Mouse (Mus musculus) right cerebral cortex, postnatal 14 days (tissue): ENCODE data around the gene Slc35e2.

Experiments
- DNase-seq: peaks from one replicate; pipeline ENCODE4 v3.0.0; 2022

Gene Slc35e2

DNA sequence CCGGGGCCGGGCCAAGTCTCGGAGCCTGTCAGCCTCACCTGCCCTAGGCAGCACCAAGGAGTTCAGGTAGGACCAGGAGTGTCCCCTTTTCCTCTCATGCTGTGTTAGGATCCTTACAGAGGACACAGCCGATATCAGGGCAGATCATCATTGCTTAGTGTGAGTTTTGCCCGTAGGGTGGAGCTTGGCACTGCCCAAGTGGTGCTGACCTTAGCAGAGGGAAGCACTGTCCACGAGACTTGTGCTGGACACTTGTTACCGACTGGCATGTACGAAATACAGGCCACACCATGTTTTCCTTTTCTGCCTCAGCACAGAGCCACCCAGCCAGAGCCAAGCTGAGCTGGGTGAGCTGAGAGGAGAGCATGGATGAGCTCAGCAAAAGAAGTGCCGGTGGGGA, 24.1 kb upstream of the Slc35e2 start:
- DNase-seq = no peak

DNA sequence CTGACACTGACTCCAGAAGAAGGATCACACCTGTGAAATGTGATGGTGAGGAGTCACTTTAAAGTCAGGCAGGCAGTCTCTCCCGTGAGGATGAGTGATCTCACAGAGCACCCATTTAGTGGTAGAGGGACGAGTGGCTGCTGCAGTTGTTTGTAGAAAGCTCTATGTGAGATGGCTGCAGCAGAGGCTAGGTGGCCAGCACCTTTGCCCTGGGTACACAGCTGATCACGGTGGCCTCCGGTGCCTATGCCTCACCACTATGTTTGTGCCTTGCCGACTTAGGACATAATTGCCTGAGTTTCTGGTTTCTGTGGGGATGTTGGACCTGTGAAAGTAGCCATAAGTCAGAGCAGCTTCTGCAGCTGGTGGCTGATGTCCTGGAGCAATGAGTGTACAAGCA, 23.5 kb upstream of the Slc35e2 start:
- DNase-seq = no peak

DNA sequence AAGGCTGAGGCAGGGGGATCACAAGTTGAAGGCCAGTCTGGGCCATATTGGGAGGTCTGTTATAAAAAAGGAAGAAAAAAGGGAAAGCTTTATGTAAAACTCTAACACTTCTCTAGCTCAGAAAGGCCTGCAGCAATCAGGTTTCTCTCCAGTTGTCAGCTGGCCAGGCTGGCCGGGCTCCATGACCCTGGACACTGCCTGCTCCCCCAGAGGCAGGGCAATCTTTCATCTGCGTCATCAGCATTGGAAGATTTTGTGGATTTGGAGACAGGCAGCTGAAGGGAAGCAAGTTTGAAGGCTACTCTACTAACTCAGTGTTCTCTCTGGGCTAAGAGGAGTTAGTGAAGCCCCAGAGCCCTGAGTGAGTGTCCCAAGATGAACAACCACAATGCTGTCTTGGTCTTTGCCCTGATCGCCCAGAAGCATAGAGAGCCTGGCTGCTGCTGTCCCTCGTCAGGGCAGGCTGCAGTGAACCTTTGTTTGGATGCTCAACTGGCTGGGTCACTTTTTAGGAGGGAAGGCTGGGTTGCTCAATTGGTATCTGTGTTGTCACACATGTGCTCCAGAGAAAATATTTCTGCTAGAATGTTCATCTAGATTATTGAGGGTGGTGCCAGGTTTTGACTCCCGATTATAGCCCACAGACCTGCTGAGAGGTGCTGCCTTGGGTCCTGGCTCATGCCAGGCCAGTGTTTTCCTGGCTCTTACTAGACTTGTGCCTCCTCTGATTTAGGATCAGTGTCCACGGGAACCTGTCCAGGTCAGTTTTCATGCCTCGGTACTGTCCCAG, 22.7 kb upstream of the Slc35e2 start:
- DNase-seq = no peak

DNA sequence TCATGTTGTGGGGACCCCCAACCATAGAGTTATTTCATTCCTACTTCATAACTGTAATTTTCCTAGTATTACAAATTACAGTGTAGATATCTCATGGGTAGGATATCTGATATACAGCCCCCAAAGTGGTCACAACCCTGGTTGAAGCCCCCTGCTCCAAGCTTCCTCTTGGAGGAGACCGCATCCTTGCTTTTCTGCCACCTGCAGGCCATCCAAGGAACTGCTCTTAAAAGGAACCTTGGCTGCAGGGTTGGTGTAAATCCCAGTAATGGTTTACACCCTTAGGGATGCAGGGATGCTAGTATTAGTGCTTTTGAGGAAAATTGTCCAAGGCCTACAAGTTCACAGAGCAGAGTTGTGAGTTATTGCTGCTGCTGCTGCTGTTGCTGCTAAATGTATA, 20.8 kb upstream of the Slc35e2 start:
- peak; percentile 68 for DNase-seq

DNA sequence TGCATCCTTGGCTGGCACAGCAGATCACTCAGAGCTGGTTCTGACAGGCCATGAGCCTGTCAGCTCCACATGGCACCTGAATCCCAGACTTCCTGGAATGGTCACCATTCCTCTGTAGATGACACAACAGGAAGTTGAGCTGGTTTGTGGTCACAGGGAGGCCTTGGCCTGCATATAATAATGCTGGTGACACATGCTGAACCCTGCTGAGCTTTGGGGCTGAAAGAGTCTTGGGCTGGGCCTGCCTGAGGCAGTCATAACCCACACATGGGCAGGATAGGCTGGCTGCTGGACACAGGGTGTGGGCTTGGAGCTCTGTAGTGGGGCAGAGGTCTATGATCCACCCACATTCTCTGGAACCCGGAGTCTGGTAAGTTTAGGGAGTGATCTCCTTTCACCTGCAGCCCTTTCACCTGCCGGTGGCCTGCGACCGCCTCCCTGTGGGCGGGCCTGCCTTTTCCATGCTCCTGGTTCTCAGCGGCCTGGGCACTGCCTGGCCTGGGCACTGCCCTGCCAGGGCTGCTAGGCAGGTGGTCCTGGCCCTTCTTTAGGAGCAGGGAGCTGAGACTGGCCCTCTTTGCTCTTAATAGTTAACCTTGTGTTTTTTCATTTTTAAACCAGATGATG, 18.8 kb upstream of the Slc35e2 start:
- no peak for DNase-seq

DNA sequence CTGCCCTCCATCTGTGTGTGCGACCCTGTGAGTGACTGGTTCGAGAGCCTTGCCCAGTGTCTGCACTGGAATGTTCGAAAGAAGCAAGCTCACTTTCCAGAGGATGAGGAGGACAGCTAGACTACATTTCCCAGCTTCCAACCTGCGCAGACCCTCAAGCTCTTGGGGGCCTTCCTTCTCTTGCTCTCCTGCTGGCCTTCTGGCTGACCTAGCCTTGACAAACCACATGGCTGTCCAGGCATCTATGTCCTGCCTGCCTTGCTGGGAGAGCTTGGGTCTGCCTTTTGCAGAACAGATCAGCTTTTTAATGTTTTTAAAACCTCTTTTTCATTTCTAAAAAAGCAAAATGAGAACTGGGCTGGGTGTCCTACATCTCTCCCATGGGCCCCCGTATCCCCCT, 11.9 kb upstream of the Slc35e2 start:
- no peak for DNase-seq

DNA sequence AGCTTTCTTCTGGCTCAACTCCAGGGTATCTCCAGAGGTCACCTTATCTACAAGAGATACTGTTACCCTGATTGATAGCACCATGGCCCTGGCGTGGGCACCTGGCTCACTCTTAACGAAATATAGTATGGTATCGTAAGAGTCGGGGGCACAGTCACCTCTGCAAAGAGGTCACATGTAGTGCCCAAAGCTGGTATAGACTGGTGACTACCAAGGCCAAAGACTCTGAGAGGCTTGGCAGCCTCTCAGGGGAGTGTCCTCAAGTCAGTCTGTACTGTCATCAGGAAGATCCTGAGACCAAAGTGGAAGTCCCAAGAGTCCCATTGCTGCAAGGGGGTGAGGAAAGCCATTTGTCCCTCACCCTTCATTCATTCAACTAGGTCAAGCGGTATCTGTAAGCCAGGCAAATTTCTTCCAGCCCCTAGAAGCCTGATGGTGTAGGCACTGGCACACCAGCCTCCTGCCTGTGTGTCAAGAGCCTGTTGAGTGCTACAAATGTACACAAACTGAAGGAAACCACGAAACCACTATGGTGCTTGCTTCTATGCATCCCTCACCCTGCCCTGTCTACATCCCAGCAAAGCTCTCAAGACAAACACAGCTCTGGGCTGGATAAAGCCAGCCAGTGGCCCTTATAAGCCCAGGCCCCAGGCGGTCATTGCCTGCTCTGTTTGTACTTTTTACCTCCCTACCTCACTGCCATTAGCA, 10.1 kb upstream of the Slc35e2 start:
- no peak for DNase-seq

DNA sequence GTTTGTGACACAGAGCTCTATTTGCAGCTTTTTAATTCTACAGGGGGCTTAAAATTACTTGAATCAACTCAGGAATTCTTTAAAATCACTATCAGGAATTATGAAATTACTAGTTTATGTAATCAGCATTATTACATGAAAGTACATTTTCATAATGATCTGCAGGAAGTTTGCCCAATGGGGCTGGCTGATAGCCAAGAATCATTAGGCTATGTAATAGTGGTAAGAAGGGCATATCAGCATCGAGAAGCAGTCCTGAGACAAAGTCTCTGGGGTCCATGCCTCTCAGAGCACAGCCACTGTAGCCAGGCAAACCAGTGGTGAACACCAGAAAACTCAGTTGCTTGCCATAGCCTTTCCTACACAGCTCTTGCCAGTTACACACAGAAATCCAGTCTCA, 7.4 kb upstream of the Slc35e2 start:
- no peak for DNase-seq

DNA sequence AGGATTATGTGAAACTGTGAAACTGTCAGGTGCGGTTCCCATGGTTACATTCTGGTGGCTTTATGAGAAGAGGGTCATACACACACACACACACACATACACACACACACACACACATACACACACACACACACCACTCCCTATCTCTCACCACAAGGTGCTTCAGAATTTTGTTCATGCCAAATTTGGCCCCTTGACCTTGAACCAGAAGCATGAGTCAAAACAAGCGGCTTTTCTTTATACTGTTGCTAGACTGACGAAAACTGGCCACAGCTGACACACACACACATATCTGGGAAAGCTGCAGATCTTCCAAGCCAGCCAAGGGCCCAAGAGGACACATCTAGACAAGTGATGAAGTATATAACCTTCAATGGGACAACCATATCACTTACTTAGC, 5.4 kb upstream of the Slc35e2 start:
- DNase-seq = no peak

DNA sequence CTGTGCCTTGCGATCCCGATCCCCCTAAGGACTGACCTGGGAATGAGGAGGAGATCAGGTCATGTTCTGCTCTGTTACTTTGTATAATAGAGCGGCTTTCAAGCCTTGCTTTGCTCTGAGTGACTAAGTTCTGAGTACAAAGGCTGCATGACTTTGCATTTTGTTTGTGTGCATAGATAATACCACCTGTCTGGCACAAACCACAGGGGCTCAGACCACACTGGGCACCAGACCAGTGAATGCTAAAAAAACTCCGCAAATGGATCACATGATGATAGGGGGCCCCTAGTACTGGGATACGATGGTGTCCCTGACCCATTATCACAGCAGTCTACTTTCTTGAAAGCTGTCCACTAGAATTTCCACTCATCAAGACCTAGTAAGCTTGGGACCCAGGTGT, 4.6 kb upstream of the Slc35e2 start:
- no peak for DNase-seq

DNA sequence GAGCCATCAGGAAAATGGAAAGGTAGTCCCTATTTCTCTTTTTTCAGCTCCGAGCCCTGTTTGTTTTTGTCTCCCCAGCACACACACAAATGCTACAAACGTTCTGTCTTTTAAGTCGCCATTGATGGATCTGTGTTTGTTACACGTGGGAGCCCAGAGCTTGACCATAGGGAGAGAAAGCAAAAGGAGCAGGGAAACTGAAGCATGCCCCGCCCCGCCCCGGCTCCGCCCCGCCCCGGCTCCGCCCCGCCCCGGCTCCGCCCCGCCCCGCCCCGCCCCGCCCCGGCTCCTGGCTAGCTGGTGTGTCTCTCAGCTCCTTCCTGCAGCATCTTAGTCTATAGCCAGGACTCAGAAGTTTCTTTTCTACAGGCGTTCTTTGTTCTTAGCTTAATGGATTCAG, 2.7 kb upstream of the Slc35e2 start:
- no peak for DNase-seq

DNA sequence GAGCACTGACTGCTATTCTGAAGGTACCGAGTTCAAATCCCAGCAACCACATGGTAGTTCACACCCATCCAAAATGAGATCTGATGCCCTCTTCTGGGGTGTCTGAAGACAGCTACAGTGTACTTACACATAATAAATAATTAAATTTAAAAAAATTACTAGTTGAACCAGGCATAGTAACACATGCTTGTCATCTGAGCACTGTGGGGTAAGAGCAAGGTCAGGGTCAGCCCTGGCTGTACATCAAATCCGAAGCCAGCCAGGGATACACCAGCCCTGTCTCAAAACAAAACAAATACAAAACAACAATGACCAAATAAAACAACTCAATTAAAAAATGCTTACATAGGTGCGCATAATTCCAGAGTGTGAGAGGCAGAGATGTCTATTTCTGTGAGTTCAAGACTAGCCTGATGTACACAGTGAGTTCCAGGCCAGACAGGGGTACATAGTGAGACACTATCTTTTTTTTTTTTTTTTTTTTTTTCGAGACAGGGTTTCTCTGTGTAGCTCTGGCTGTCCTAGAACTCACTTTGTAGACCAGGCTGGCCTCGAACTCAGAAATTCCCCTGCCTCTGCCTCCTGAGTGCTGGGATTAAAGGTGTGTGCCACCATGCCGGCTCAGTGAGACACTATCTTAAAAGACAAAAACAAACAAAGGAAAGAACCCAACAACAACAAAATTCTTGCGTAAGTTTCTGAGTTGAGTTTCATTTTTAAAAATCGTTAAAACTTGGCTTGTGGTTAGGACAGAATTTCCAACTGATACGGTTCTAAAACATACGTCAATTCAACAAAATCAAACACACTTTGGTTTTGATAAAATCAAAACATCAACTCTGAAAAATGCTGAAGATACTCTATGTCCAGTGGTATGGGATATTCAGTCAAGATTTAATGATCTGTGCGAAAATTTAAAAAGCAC, 1.1 kb upstream of the Slc35e2 start:
- no peak for DNase-seq

DNA sequence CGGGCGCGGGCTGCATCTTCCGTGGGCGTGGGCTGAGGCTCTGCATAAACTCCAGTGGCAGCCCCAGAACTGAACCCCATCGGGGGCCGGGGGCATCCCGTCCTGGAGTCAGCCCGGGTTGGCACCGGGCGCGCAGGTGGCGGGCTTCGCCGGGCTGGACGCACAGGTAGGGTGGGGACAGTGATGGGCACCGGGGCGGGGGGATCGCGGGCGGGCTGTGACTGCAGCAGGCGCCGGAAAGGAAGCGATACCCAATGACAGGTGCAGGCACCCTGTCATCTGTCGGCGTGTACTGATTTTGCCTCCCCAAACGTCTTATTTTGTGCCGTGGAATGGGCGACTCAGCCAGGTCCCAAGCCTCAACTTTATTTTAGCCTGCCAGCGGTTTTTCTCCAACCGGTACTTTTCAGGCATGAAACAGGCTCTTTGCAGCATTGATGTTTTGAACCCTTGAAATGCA, 811 bp downstream of the Slc35e2 start:
- no peak for DNase-seq

DNA sequence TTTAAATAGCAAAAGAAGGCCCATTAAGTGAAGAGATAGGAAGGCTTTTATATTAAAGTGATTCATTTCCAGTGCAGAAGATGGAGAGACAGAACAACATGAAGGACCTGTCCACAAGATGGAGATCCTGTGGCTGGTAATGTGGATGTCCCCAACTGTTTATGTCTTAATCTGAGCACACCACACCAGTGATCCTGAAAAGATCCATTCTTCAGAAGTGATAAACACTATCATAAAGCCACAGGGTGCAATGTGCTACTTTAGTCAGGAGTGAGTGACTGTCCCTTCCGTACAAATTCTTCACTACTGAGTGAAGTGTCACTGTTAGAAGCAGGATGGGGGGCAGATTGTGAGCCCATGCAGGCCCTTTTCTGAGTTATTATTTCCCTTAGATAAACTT, 1.5 kb downstream of the Slc35e2 start:
- no peak for DNase-seq

DNA sequence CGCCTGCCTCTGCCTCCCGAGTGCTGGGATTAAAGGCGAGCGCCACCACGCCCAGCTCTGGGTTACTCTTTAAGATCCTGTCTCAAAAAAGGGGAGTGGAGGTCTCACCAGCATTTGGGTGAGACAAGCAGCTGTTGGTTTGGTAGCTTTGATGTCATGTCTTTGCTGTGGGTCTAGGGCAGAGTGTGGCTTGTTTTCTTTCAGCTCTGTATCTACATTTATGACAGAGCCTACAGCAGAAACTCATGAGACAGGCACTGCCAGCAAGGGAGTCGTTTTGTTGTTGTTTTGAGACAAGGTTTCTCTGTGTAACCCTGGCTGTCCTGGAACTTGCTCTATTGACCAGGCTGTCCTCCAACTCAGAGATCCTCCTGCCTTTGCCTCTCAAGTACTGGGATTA, 2.6 kb downstream of the Slc35e2 start:
- DNase-seq = no peak

DNA sequence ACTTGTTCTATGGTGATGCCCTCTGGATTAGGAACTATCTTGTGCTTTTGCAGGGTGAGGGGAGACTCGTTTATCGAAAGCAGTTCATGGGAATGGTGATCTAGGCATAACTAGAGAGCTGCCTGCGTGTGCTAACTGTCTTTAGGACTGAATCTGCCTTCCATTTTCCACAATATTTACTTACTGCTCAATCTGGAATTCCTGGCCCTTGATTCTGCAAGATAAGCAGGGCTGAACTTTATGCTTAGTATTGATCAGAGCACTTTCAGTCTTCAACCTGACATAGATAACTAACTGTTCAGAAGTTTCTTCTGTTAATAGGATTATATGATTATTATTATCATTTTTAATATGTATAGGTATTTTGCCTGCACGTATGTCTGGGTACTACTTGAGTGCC, 3.9 kb downstream of the Slc35e2 start:
- no peak for DNase-seq

DNA sequence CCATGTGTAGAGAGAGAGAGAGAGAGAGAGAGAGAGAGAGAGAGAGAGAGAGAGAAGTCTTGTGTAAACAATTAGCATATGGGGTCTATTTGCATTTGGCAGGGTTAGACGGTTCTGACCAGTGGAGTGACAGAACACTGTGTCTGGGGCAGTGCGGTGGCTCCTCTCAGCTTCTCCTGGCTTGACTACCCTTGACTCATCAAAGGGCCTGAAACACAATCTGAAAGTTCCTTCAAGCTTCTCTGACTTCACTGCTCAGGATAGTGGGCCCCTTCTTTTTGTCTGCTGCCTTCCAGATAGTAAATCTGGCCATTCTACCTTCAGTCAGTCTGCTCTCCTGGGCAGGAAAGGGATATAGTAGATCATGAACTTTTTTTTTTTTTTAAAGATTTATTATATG, 5.6 kb downstream of the Slc35e2 start:
- no peak for DNase-seq

DNA sequence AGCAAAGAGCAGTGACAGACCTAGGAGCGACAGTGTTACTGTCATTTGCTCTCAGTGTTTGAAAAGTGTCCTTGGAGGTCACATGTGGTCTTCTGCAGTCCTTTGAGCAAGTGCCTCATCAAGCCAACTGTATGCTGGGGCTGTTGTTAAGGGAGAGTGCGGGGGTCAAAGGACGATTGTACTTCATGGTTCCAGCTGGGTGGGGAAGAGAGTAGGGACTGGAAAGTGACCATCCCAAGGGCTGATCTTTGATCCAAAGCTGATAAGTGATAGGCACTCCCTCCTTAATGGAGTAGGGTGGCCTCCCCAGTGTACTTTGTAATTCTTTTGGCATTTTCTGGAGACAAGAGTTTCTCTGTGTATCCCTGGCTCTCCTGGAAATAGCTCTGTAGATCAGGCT, 10.6 kb downstream of the Slc35e2 start:
- no peak for DNase-seq

DNA sequence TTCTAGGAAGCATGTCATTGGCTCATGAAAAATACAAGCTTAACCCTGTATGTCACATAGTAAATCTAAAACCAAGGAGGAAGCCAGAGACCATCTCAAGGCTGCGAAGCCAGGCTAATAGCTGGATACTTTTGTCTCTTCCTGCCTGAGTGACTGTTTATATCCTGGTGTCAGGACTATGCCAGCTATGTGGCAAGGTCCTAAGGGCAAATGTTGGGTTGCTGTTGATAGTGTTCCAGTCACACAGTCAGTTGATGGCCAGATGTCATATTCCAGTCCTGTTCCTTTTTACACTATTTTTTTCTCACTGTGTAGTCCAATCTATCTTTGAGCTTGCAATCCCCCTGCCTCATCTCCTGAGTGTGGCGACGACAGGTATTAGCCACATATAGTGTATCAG, 12.0 kb downstream of the Slc35e2 start:
- no peak for DNase-seq

DNA sequence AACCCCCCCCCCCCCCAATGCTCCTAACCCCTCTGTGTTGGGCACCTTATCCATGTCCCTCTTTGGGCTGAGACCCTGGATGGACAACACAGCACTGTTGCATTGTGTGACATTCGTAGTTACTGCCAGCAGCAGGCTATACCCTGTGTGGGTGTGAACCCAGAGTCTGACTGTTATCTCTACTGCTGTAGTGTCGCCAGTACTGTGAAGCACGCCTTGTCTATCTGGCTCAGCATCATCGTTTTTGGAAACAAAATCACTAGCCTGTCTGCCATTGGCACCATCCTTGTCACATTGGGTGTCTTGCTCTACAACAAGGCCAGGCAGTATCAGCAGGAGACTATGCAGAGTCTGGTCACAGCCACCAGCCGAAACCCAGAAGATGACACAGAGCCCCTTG, 17.1 kb downstream of the Slc35e2 start:
- no peak for DNase-seq

DNA sequence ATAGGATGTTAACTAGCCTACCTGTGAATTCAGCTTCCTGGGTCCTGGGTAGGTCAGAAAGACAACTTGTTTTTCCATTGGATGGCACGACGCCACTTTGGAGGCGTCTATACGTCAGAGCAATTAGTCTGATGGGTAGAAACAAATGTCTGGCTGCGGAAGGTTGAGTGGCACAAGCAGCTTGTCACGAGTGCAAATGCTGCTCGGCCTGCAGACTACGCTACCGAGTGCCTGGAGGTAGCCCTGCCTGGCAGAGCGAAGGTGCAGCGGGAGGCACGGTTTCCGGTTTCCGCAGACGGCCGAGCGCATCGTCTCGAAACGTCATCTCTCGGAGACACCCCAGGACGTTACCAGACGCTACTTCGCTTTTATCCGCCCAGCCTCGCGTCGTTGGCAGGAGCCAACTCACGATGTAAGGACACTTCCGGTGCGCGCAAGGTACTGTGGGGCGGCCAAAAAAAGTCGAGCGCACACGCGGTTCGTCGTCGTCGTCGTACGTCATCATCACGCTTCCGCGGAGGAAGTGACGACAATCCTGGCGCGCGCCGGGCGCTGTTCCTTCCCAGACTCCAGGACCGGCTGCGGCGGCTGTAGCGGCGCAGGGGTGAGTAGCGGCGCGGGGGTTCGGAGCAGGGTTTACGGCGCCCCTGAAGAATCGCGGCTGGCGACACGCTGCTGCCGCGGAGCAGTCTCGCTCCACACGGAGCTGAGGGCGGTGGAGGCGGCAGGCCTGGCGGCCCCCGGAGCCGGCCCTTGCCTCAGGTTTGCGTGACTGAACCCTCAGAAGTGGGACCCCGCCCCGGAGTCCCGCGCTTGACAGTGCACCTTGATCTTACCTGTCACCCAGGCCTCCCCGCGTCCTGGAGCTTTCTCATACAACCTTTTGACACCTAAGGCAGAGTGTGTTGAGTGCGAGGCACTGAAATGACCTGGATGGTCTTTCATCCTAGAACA, 23.4 kb downstream of the Slc35e2 start, which contains the start of gene Cdk11b:
Cdk11b (plus strand) TSS at position 517 of the 954 bp plus-strand sequence.
- peak; percentile 96 for DNase-seq

DNA sequence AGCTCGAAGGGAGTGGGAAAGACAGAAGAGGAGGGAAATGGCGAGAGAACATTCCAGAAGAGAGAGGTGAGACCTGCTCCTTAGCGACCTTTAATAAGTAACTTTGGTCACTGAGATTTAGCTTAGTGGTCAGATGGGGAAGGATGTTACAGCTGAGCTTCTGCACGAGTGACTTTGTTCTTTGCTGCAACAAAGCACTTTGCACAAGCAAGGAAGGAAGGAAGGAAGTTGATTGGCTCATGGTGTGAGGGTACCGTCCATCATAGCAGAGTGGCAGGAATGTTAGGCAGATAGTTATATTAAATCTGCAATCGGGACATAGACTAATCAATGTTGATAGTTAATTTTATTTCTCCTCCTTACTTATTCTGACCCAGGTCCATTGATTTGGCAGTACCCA, 29.1 kb downstream of the Slc35e2 start:
- DNase-seq = no peak
